ENCODE assay signal across 18 mouse cellular contexts in the genomic region with DNA sequence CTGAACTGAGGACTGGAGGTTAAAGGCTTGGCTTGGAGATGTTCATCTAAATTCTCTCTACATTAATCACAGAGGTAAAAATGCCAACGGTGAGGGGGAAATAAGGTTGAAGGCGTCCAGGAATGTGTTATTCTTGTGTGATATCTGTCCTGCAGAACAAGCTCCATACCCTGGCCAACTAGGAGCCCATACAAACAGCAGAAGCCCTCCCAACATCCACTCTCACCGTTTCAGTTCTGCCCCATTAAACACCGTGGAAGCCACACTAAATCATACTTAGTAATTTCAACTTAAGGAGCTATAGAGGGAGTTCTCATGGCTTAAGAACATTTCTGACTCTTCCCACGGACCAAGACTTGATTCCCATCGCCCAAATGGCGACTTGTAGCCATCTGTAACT.
"Had no signal": no experiment of that assay in that cellular context is flagged by ENCODE, and none has a peak within 500 bp of the region (broad histone marks: within the 10 kb centered on the region; RNA-seq: fewer than 3 reads in every experiment).

No protein-coding gene starts in this region.

- H3K4me1 ChIP-seq: midbrain, embryonic 10.5 days; midbrain, embryonic 12.5 days; neural tube, embryonic 13.5 days had no signal

- H3K4me2 ChIP-seq: lung, embryonic 14.5 days; midbrain, embryonic 12.5 days; neural tube, embryonic 13.5 days; neural tube, embryonic 15.5 days had no signal

- H3K9ac ChIP-seq: lung, embryonic 14.5 days; midbrain, embryonic 12.5 days; neural tube, embryonic 13.5 days; neural tube, embryonic 15.5 days had no signal

- H3K4me3 ChIP-seq: midbrain, embryonic 10.5 days; midbrain, embryonic 12.5 days; myocyte; neural tube, embryonic 13.5 days; neural tube, embryonic 15.5 days had no signal

- H3K9me3 ChIP-seq: midbrain, embryonic 10.5 days; midbrain, embryonic 12.5 days; neural tube, embryonic 13.5 days; neural tube, embryonic 15.5 days had no signal

- H3K27ac ChIP-seq: midbrain, embryonic 10.5 days; midbrain, embryonic 12.5 days had no signal

- ATAC-seq: midbrain, embryonic 16.5 days had no signal

- H3K36me3 ChIP-seq: midbrain, embryonic 10.5 days; midbrain, embryonic 12.5 days; neural tube, embryonic 13.5 days; neural tube, embryonic 15.5 days had no signal

- DNase-seq: lung, embryonic 14.5 days; lung, postnatal 10 days; lung, postnatal 4 days; midbrain, embryonic 14.5 days; retina, postnatal 1 day; right cerebral cortex, adult 18-20 months; right cerebral cortex, postnatal 25 days; right cerebral cortex, postnatal 4 days; spleen, adult 18-20 months; thymus, adult 18-20 months; thymus, postnatal 14 days; thymus, postnatal 36 days had no signal

- H3K27me3 ChIP-seq: midbrain, embryonic 12.5 days; neural tube, embryonic 13.5 days; neural tube, embryonic 15.5 days had no signal
